Mouse (Mus musculus): Measurements from ENCODE around the gene Ppif. TPM values are rescaled to one million over a fixed set of nuclear protein-coding genes. Genes with fewer than 3 reads are reported as not detected.

The Ppif gene
- total RNA-seq, 2 experiments from 2014 or later: 24.0 to 24.3 TPM

- peak overlapping the region; percentile 76 for H3K27ac ChIP-seq
- no peak overlapping the region for H3K4me3 ChIP-seq
- intact Hi-C loops (cut with DNase I): no loop called here
- DNase-seq (ENCODE audit: extremely low spot score in 1 of 2, low spot score in 2 of 2): no peak
- TF ChIP-seq CTCF (IDR thresholded peaks at IDR 0.05): no peak
These were observed 47.3 kb downstream of the Ppif start for GRCm38 (mm10) chr14:25741211-25741610.

GRCm38 (mm10) chr14:25741840-25742367 lies 48.0 kb downstream of the Ppif start:
- H3K4me3 ChIP-seq: no peak overlapping the region
- no peak; the same call in none of the 2 replicates for TF ChIP-seq CTCF (IDR thresholded peaks at IDR 0.05)
- intact Hi-C loops (cut with DNase I): no loop called here
- no peak for DNase-seq (ENCODE audit: extremely low spot score in 1 of 2, low spot score in 2 of 2)
- H3K27ac ChIP-seq: no peak overlapping the region

GRCm38 (mm10) chr14:25742943-25743342 lies 49.0 kb downstream of the Ppif start:
- TF ChIP-seq CTCF (IDR thresholded peaks at IDR 0.05): no peak
- H3K27ac ChIP-seq: no peak overlapping the region
- H3K4me3 ChIP-seq: no peak overlapping the region
- no peak for DNase-seq (ENCODE audit: extremely low spot score in 1 of 2, low spot score in 2 of 2)
- intact Hi-C loops (cut with DNase I): no loop called here

- intact Hi-C loops (cut with DNase I): no loop called here
- peak overlapping the region; percentile 38 for H3K27ac ChIP-seq
- peak; percentile 3; the same call in 1 of the 2 replicates for TF ChIP-seq CTCF (IDR thresholded peaks at IDR 0.05)
- no peak for DNase-seq (ENCODE audit: extremely low spot score in 1 of 2, low spot score in 2 of 2)
- H3K4me3 ChIP-seq: no peak overlapping the region
These were observed 51.6 kb downstream of the Ppif start for GRCm38 (mm10) chr14:25745365-25746184.

GRCm38 (mm10) chr14:25746371-25746770 lies 52.4 kb downstream of the Ppif start:
- no peak for TF ChIP-seq CTCF (IDR thresholded peaks at IDR 0.05)
- no peak overlapping the region for H3K27ac ChIP-seq
- intact Hi-C loops (cut with DNase I): no loop called here

GRCm38 (mm10) chr14:25746971-25747945 lies 53.3 kb downstream of the Ppif start:
- no peak for DNase-seq (ENCODE audit: extremely low spot score in 1 of 2, low spot score in 2 of 2)
- Histone ChIP-seq H3K4me3 (no peak overlapping the region), H3K27ac (peak overlapping the region; percentile 1; the same call in 1 of the 2 replicates)
- no peak for TF ChIP-seq CTCF (IDR thresholded peaks at IDR 0.05)
- intact Hi-C loops (cut with DNase I): no loop called here

More at GRCm38 (mm10) chr14:25746371-25746770, 52.4 kb downstream of the Ppif start:
- DNase-seq (ENCODE audit: extremely low spot score in 1 of 2, low spot score in 2 of 2): no peak
- H3K4me3 ChIP-seq: no peak overlapping the region

- intact Hi-C loops (cut with DNase I): no loop called here
- Histone ChIP-seq H3K27ac (peak overlapping the region; percentile 1; the same call in 1 of the 2 replicates), H3K4me3 (no peak overlapping the region)
- no peak for TF ChIP-seq CTCF (IDR thresholded peaks at IDR 0.05)
- no peak for DNase-seq (ENCODE audit: extremely low spot score in 1 of 2, low spot score in 2 of 2)
These were observed 54.2 kb downstream of the Ppif start for GRCm38 (mm10) chr14:25747996-25748756.

GRCm38 (mm10) chr14:25749143-25749909 lies 55.4 kb downstream of the Ppif start:
- TF ChIP-seq CTCF (IDR thresholded peaks at IDR 0.05): no peak; the same call in 1 of the 2 replicates
- H3K27ac ChIP-seq: peak overlapping the region; percentile 53; the same call in 1 of the 2 replicates
- intact Hi-C loops (cut with DNase I): no loop called here
- DNase-seq (ENCODE audit: extremely low spot score in 1 of 2, low spot score in 2 of 2): no peak
- no peak overlapping the region for H3K4me3 ChIP-seq

Other genes starting within 250 kb of the Ppif start
- 100 to 1,000 TPM; 106 to 107 TPM for gene Zmiz1, start 235.0 kb upstream of the Ppif start, total RNA-seq (2021)
- 10 to 100 TPM; 47.0 TPM for gene Zcchc24, start 74.9 kb downstream of the Ppif start, total RNA-seq (2021)
- gene Anxa11, start 148.0 kb downstream of the Ppif start, total RNA-seq (2021): 10 to 100 TPM; 40.4 to 50.7 TPM
- gene Plac9a, start 208.9 kb downstream of the Ppif start, total RNA-seq (2021): not detected
- gene Tmem254a, start 233.5 kb downstream of the Ppif start, total RNA-seq (2021): 1 to 10 TPM; 5.8 to 6.6 TPM
- gene Cphx1, start 244.2 kb downstream of the Ppif start, total RNA-seq (2021): not detected

All from left cerebral cortex, adult 2 months (tissue).